Mouse (Mus musculus) fat pad, adult 2 months (tissue): Measurements from ENCODE around the gene Dsn1.

Experiments
- DNase-seq: peaks from one replicate; pipeline ENCODE4 v3.0.0-alpha.2; 2011; ENCODE audit warnings: low read depth, low spot score; ENCODE audit errors: extremely low read depth

Gene Dsn1

GRCm38 (mm10) chr2:157006511-157007233 lies at the start of gene Dsn1:
Gene Dsn1 (minus strand): TSS chr2:157007154.
- no peak for DNase-seq

- DNase-seq: no peak
Observed at GRCm38 (mm10) chr2:157055721-157056120, 48.8 kb upstream of the Dsn1 start.

GRCm38 (mm10) chr2:157054816-157055215 lies 47.9 kb upstream of the Dsn1 start:
- DNase-seq: no peak

- DNase-seq: no peak
Observed at GRCm38 (mm10) chr2:157054297-157054696, 47.3 kb upstream of the Dsn1 start.

- DNase-seq: no peak
Observed at GRCm38 (mm10) chr2:157053787-157054186, 46.8 kb upstream of the Dsn1 start.

- DNase-seq: no peak
Observed at GRCm38 (mm10) chr2:157053124-157053523, 46.2 kb upstream of the Dsn1 start.

GRCm38 (mm10) chr2:157052448-157052847 lies 45.5 kb upstream of the Dsn1 start:
- DNase-seq: no peak

GRCm38 (mm10) chr2:157049831-157050243 lies 42.9 kb upstream of the Dsn1 start:
- DNase-seq: no peak

- no peak for DNase-seq
Observed at GRCm38 (mm10) chr2:157048395-157049181, 41.6 kb upstream of the Dsn1 start.

- DNase-seq: no peak
Observed at GRCm38 (mm10) chr2:157046956-157047355, 40.0 kb upstream of the Dsn1 start.

GRCm38 (mm10) chr2:157045932-157046331 lies 39.0 kb upstream of the Dsn1 start:
- DNase-seq: peak; percentile 52

GRCm38 (mm10) chr2:157043987-157044386 lies 37.0 kb upstream of the Dsn1 start:
- DNase-seq: no peak

GRCm38 (mm10) chr2:157043556-157043955 lies 36.6 kb upstream of the Dsn1 start:
- DNase-seq: no peak

GRCm38 (mm10) chr2:157041421-157041820 lies 34.5 kb upstream of the Dsn1 start:
- no peak for DNase-seq

- no peak for DNase-seq
Observed at GRCm38 (mm10) chr2:157040649-157041046, 33.7 kb upstream of the Dsn1 start.

GRCm38 (mm10) chr2:157039900-157040648 lies 33.1 kb upstream of the Dsn1 start:
- no peak for DNase-seq

GRCm38 (mm10) chr2:157037303-157037702 lies 30.3 kb upstream of the Dsn1 start:
- DNase-seq: no peak

- DNase-seq: no peak
Observed at GRCm38 (mm10) chr2:157036400-157036799, 29.4 kb upstream of the Dsn1 start.

GRCm38 (mm10) chr2:157035371-157035770 lies 28.4 kb upstream of the Dsn1 start:
- no peak for DNase-seq

GRCm38 (mm10) chr2:157030804-157031203 lies 23.9 kb upstream of the Dsn1 start:
- no peak for DNase-seq

- DNase-seq: no peak
Observed at GRCm38 (mm10) chr2:157028261-157028660, 21.3 kb upstream of the Dsn1 start.
